Mouse (Mus musculus): Measurements from ENCODE around the gene F3.
"Not testable (repeated sequence)": the region's sequence is repeated elsewhere in the genome, so short reads cannot be mapped to it uniquely, and the experiment has no call there.

The F3 gene

DNA sequence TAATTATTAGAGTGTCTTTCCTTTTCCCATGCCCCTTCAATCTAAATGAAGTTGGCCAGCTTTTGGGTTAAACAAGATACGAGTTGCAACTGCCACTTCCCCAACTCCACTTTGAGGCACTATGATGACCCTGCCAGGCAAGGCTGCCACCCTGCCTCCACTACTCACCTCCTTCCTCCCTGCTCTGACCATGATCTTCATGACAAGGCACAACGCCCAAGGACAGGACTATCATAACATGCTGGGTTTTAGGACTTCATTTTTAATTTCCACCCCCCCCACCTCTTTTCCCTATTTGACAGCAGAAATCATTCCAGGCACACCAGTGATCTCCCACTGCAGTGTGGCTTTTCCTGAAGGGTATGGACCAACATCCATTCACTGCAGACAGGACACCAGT, 14.6 kb downstream of the F3 start:
- in situ Hi-C loops (cut with MboI, MseI) = loop anchor here (10.0 to 25.0 kb wide), 2 partner anchors 426 to 563 kb away; partner anchors contain the start of gene Rwdd3

DNA sequence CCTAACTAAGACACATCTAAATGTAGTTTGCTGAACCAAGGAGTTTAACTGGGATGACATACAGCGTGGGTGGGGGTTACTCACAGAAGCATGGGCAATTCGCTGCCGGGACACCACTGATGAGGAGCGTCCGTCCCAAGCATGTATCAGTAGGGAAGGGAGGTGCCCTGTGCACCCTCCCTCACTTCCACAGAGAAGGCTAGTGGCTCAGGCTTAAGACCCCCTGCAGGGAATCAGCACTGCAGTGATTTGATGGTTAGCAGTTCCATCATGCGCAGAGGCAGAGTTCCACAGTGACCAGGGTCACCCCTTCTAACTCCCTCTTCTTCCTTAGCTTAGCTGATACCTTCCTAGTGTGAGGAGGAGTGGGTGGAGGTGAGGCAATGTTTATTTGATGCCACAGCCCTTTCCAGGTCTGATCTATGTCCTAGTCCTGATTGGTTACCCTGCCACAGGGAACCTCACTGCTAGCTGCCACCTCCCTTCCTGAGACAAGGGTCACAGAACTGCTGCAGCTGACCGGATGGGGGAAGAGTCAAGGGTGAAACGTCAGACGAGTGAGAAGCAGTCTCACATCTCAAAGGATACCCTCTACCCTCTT, 15.5 kb downstream of the F3 start:
- in situ Hi-C loops (cut with MboI, MseI) = loop anchor here (10.0 to 25.0 kb wide), 2 partner anchors 427 to 564 kb away; partner anchors contain the start of gene Rwdd3

DNA sequence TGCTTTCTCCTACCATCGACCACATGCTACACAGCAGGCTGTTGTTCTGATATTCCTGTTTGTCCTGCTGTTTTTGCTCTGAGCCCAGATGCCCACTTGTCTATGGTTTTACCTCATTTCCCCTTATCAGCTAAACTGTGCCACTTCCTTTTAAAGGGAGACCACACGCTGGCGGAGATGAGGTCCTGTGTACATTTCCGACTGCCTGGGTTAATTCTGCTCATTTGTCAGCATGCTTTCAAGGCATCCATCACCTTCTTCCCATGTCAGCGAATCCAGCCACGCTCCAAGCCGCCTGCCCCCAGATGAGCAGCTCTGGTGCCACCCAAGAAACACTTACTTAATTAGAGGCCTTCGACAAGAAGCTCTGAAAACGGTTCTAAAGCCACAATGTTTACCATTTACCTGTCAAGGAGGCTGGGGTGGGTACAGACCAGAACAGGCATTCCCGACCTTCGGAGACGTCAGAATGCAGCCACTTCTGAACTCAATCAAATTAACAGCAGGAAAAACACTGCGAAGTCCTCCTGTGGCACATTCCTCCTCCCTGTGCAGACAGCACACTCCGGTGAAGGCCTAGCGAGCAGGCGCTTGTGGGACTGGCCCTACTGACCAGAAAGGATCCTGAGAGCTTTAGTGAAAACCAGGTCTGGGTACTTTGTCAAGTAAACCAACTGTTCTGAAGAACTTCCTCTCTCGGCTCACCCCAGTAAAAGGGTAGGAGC, 16.3 kb downstream of the F3 start:
- in situ Hi-C loops (cut with MboI, MseI) = loop anchor here (10.0 to 25.0 kb wide), 2 partner anchors 427 to 565 kb away; partner anchors contain the start of gene Rwdd3

DNA sequence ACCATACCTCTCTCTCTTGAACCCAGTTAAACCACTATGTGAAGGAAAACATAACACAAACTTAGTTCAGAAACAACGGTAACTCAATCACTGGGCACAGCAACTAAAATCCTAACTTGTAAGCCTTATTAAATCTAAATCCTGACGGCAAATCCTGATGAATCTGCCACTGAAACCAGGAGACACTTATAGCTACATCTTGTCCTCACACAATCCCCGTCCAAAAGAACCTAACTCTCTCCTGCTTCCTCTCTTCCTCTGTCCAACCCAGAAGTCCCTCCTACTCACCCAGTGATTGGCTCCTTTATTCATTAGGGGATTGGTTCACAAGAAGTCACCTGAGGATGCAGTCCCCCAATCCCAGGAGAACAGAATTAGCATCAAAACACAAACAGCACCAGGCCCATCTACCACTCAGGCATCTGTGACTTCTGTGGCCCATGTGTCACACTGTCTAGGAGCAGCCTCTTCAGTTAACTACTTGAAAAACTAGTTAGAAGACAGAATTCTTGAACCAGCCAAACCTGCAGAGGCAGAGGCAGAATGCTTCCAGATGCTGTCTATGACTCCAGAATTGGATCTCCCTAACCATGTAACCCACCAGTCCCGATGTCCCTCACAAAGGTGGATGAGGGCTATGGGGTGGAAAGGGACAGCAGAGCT, 18.0 kb downstream of the F3 start:
- in situ Hi-C loops (cut with MboI, MseI) = loop anchor here (25.0 kb wide), 1 partner anchor 429 kb away; no protein-coding TSS in a partner anchor

DNA sequence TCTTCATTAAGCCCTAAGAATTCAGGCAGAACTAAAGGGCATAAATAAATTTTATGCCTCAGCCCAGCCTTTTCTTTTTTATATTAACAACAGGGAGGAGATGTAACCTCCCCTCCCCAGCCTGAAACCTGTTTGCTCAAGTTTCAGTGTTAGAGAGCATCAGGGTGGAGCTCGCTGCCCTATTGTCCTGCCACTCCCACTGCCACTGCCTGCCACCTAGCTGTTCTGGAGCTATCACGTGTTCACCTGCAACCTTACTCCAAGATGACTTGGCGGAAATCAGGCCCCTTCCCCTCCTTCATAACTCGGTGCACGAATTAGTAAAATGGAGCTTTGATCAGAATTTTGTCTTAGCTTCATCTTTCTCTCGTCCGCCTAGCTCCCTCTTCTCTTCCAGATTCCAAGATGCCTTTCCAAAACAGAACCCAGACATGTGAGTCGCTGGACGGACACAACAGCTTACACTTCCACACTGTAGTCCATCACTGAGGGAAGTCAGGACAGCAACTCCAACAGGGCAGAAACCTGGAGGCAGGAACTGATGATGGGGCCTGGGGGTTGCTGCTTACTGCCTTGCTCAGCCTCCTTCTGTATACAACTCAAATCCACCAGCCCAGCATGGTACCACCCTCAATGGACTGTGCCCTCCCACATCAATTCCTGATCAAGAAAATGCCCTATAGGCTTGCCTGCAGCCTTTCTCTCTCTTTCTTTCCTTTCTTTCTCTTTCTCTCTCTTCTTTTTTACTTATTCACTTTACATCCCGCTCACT, 31.2 kb downstream of the F3 start:
- in situ Hi-C loops (cut with MboI, MseI) = not testable (repeated sequence)

DNA sequence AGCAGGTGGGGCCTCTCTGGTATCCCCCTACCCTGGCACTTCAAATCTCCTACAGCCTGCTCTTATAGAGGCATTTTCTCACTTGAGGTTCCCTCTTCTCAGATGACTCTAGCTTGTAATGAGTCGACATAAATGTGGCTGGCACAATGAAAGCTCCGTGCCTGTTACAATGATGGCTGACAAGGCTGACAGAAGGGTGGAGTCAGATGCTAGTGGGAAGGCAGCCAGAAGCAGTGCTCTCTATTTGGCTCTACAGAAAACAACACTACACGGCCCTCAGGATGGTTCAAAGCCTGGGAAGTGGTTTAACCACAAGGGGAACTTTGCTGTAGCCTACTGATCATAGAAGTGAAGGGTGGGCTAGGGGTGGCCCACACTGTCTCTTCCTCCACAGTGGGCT, 31.8 kb downstream of the F3 start:
- in situ Hi-C loops (cut with MboI, MseI) = no loop called here

DNA sequence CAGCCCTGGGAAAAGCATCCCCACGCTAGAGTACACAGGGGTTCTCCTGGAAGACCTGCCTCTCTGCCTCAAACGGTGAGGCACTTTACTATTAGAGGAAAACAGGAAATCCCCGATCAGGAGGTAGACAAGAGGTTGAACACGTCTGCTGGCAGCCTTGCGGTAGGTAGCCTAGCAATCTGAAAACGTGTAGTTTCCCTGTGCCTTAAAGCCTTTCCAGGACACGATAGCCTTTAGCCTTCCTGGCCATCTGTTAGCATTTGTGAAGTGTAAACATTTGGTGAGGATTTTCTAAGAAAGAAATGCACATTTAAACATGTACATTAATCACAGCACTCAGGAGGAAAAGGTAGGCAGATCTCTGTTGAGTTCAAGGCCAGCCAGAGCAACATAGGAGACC, 35.0 kb downstream of the F3 start:
- in situ Hi-C loops (cut with MboI, MseI) = no loop called here

DNA sequence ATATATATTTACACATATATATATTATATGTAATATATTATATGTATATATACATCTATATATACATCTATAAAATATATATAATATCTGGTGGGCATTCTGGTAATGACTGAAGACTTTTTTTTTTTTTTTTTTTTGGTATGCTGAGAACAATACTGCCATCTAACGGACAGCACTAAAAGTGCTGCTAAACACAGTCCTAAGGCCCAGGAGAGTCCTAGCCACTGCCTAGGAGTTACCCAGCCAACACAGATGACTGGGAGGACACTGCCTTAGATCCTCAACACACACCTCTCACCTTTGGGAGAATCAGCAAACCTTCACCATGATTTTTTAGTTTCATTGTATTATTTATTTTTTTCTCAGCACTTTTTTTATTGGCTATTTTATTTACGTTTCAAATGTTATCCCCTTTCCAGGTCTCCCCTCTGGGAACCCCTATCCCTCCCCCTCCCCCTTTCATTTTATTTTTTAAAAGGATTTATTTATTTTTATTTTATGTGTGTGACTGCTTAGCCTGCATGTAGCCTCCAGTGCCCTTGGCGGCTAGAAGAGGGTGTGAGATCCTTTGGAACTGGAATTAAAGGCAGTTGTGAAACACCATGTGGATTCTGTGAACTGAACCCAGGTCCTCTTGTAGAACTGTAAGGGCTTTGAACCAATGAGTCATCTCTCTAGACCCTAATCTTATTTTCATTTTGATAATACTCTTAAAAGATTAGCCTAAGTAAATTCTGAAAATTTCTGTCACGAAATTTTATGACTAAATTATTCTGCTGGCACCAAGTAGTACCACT, 38.9 kb downstream of the F3 start:
- in situ Hi-C loops (cut with MboI, MseI) = no loop called here

DNA sequence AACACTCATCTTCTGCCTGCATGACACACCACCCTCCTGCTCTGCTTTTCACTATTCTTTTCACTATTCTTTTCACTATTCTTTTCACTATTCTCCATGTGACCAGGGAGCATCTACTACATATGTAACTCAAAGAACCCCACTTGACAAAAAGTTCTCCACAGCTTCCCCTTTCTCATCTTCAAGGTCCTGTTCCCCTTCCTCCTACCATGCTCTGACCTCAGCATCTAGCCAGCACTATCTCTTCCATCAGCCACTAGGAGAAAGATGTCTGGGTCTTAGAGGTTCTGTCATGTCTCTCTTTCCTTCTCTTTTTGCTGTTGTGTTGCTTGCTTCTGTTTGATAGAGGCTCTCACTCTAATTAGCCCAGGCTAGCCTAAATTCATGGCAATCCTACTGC, 42.7 kb downstream of the F3 start:
- in situ Hi-C loops (cut with MboI, MseI) = no loop called here

DNA sequence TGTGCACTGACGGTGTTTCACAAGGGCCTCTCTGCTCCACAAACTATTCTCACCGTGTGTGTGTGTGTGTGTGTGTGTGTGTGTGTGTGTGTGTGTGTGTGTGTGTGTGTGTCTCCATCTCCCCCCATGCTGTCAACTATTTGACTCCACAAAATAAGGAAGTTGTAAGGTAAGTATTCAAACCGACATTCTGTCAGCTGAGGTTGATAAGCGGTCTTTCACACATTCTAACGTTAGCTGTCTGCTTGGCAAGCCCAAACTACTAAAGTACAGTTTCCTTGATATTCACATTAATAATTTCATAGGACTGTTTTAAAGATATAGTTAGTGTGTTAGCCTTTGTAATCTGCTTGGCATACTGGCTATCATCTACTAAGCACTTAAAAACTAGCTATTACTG, 43.5 kb downstream of the F3 start:
- in situ Hi-C loops (cut with MboI, MseI) = no loop called here

DNA sequence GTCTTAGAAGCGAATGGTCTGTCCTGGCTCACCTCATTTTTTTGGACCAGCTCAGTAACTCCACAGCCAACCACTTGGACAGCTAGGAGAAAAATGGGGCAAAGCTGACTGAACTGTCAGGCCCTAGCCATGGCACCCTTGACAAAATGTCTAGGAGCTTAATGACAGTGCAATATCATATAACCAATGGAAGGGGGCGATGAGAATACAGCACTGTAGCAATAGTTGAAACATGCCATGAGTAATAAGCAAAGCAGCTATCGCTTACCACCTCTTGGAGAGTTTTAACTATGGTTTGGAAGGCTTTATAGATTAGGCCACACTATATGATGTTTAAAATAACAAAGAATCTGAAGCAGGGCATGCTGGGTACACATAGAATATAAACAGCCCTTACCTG, 45.4 kb downstream of the F3 start:
- in situ Hi-C loops (cut with MboI, MseI) = no loop called here

DNA sequence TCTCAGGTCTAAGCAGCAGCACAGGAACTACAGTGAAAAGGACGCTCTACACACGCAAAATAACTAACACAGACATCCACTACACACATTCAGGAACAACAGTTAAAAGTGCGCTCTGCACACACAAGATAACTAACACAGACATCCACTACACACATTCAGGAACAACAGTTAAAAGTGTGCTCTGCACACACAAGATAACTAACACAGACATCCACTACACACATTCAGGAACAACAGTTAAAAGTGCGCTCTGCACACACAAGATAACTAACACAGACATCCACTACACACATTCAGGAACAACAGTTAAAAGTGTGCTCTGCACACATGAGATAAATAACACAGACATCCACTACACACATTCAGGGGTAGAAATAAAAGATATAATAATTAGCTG, 50.0 kb downstream of the F3 start:
- in situ Hi-C loops (cut with MboI, MseI) = not testable (repeated sequence)

DNA sequence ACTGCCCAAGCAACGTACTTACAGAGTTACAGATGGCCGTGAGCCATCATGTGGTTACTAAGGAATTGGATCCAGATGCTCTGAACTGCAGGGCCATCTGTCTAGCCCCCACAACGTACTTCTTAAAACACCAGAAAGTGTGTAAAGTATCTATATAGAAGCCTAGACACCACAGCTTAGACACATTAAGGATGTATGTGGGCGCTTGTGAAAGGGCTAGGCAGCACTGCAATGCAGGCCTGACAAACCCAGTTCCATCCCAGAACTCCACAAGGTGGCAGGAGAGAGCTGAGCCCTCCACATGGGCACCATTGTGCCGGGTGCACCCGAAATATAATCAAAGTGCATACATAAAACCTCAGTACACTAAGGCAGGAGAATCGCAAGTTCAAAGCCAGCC, 54.6 kb downstream of the F3 start:
- in situ Hi-C loops (cut with MboI, MseI) = no loop called here

DNA sequence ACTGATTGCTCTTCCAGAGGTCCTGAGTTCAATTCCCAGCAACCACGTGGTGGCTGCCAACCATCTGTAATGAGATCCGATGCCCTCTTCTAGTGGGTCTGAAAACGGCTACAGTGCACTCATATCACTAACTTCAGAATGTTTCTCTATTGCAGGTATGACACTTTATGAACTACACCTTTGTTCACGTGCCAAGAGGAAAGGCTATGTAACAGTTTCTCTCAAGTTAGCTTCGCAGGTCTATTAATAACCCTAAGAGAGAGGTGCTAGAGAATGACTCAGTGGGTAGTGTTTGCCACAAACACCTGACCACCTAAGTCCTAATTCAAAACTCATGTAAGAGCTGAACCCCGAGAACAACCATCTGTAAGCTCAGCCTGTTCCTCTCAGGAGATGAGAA, 59.7 kb downstream of the F3 start:
- in situ Hi-C loops (cut with MboI, MseI) = no loop called here
